Mouse (Mus musculus) kidney, adult 9 months (tissue): ENCODE data around the gene Pif1.
A peak's percentile ranks its signal among the peaks of the same experiment; 100 is the strongest.

ENCODE experiments used
- DNase-seq: peaks from one replicate; pipeline ENCODE4 v3.0.0; 2022

Gene Pif1

GRCm38 (mm10) chr9:65586406-65587269 lies at the start of gene Pif1:
Gene Pif1, plus strand, starts transcription at chr9:65587160.
- peak; percentile 87 for DNase-seq

- no peak for DNase-seq
Measured at GRCm38 (mm10) chr9:65537901-65538630, 48.9 kb upstream of the Pif1 start.

DNA sequence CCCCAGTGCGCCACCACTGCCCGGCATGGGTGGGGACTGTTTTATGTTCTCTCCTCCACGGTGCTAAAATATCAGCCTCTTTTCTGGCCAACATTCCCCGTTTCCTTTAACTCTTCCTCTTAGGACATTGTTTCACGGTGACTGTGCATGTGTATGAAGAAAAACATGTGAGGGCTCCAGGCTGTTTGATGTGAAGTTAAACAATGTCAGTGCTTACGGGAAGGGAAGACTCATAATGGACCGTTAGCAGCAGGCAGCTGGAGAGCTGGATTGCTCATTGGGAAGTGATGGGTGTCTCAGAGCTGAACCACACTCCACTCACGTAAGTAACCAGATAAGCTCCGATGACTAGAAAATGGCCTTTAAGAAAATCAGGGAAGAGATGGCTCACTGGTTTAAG lies 47.3 kb upstream of the Pif1 start:
- no peak for DNase-seq

DNA sequence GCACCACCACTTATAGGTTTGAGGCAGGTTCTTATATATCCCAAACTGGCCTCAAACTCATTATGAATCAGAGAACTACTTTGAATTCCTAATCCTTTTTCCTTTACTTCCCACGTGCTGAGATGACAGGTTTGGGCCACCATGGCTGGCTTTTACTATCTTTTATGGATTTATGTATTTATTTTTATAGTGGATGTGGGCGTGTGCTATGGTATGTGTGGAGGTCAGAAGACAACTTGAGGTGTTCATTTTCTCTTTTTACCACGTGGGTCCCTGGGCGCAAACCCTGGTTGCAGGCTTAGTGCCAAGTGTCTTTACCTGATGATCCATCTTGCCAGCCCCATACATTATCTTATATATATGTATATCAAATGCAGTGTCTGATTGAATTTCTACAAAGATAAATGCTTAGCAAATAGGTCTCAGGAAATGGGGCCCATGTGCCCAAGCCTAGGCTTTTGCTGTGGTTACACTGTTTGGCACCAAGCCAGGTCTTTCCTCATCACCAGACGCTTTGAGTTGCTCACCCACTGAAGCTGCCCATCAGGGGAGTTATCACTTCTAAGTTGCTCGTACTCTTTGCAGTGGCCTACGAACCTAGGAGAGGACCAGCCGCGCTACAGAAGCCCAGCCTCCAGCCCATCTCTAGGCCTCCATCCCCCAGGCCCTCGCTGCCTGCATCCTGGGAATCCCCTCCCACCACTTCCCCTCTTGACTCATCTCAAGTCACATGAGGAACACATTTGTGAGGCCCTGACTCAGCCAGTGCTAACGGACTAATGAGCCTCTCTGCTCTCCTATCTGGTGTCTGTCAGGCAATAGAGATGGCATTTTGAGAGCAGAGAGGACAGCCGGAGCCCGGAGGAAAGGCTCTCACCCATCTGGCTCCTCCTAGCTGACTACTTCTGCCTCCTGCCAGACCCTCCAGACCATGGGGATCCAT lies 45.6 kb upstream of the Pif1 start:
- DNase-seq, result no peak

GRCm38 (mm10) chr9:65542111-65542524 lies 44.8 kb upstream of the Pif1 start:
- no peak for DNase-seq

- DNase-seq, result no peak
Measured at GRCm38 (mm10) chr9:65545635-65546412, 41.1 kb upstream of the Pif1 start.

DNA sequence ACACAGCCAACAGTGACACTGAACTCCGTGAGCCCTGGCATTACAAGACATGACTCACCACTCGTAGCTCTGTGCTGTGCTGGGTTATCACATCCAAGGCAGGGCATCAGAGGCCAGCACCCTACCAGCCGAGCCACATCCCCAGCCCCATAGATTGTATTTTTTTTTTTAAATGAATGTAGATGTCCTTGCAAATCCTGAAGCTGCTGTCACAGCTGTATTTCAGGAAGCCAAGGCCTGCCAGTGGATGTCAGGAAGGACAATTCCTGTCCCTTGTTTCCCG lies 40.6 kb upstream of the Pif1 start:
- DNase-seq, result no peak

- no peak for DNase-seq
Measured at GRCm38 (mm10) chr9:65547111-65547510, 39.8 kb upstream of the Pif1 start.

GRCm38 (mm10) chr9:65547844-65548243 lies 39.1 kb upstream of the Pif1 start:
- no peak for DNase-seq

GRCm38 (mm10) chr9:65548311-65548710 lies 38.6 kb upstream of the Pif1 start:
- no peak for DNase-seq

DNA sequence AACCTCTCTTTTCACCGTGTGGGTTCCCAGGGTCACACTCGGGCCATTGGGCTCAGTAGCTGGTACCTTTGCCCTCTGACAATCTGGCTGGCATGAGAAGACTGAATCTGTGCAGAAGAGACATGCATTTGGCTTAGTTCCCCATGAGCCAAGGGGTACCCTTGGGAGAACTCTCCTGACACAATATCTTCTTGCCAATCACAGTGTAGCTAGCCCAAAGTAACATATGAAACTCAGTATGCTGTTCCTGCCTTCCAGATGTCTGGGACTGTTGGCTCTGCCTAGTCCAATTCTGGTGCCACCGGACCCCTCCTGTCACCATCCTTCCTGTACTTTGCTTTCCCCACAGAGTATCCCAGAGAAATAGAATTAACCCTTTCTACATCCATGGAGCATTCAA lies 37.8 kb upstream of the Pif1 start:
- no peak for DNase-seq

GRCm38 (mm10) chr9:65549643-65550042 lies 37.3 kb upstream of the Pif1 start:
- no peak for DNase-seq

GRCm38 (mm10) chr9:65550079-65550831 lies 36.7 kb upstream of the Pif1 start:
- no peak for DNase-seq

DNA sequence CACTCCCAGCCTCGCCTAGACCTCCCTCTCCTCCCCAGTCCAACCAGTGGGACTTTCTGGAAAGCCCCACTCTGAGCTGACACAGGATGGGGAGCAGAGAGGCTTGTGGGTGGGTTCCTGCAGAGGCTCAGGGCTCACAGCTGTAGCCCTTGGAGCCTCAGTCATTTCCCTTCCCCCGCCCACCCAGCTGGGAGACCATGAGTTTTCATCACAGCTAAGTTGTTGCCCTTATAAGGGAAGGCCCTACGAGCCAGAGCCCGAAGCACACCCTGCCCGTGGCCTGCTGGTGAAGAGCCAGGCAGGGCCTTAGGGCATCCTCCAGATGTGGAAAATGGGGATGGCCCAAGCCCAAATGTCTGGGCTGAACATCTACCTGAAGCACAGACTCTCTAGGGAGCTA lies 35.9 kb upstream of the Pif1 start:
- DNase-seq, result peak; percentile 71

DNA sequence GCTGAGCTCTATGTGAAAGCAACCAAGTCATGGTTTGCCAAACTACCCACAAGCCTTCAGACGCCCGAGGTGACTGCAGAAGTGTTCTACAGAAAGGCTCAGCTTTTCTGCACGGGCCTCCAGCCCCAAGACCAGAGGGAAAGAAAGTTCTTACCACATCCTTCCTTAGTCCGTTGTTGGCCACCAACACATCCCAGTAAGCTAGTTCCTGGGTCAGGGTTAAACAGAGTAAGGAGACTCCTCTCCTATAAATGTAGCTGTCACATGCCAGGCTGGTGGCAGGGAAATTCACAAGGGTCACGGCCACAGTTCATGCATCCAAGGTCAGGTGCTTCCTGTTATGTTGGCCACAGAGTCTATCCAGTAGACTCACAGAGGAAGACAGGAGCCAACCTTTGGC lies 34.8 kb upstream of the Pif1 start:
- DNase-seq, result peak; percentile 60

DNA sequence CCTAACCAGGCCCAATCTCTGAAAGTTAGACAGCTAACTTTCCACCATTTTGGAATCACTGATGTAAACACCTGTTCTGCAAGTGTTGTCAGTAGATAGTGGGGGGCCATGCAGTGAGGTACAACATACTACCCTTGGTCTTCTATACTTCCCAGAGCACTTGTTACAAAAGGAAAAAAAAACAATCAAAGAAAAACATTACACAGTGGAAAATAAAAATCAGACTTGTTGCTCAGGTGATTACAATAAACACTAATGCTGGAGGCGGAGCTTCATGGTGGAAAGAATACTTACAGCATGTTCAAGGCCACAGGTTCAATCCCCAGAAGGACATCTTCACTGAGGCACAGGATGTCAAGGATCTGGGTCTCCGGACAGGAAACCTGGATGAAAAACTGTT lies 34.2 kb upstream of the Pif1 start:
- no peak for DNase-seq

DNA sequence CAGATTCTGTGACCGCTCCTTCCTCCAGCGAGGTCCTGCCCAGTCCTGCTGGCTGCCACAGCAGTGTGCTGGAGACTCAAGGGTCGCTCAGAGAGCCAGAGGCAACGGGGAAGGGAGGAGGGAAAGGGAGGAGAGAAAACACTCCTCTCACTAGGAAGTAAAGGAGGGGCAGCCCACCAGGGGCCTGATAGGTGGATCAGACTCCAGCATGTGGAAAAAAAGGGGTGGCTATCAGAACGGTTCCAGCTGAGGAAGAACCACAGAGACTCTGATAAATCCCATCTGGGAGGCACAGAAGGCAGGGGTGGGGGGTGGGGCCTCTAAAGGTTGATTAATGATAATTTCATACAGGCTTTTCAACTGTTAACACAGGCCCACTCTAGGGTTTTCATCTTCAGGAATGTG lies 32.0 kb upstream of the Pif1 start:
- DNase-seq, result no peak

GRCm38 (mm10) chr9:65555621-65556020 lies 31.3 kb upstream of the Pif1 start:
- DNase-seq, result no peak

DNA sequence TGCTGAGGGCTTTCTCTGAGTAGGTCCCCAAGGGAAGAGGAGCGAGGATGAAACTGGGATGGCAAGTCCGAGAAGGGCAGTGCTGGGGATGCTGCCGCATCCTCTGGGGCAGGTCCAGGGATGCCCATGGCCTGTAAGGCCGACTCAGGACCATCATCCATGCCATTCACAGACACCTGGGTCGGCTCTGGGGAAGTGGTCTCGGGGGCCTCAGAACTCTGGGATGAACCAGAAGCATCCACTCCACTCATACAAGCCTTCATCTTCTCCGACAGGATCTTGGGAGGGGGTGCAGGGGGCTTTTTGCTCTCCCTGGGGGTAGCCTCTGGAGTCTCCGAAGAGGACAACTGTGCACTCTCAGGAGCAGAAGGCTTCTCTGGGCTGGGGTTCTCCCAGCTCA lies 30.6 kb upstream of the Pif1 start:
- DNase-seq, result no peak

DNA sequence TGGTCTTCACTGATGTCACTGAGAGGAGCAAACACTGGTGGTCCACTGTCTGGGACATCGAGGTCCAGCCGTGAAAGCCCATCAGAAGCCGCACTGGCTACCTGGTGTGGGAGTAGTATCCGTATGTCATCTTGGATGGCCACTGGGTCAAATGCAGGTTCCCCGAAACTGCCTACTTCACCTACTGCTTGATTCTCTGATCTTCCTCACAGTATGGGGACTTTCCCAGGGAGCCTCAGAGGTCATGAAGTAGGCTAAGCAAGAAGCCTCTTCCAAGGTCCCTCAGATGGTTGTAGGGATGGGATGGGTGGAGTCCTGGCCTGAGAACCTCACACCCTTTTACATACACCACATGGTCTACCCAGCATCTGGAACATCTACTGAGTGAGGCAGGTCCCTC lies 30.0 kb upstream of the Pif1 start:
- no peak for DNase-seq

DNA sequence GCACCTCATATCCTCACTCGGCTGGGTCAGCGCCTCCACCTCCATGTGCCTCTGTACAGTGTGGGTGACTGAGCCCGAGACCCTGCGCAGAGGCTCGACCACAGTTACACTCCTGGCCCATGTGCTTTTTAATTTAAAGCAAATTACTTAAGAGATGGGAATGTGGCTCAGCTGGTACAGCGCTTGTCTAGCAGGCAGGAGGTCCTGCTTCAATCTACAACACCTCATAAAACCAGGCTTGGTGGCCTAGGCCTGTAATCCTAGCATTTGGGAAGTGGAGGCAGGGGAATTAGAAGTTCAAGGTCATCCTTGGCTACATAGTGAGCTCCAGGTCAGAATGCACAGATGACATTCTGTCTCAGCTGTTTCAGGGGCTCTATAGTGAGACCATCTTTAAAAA lies 28.2 kb upstream of the Pif1 start:
- no peak for DNase-seq

GRCm38 (mm10) chr9:65561016-65561415 lies 25.9 kb upstream of the Pif1 start:
- peak; percentile 64 for DNase-seq
